Mouse (Mus musculus) CH12.LX (cell line): ENCODE results near the gene Smo.
A peak's percentile ranks its signal among the peaks of the same experiment; 100 is the strongest.

Experiments
- CTCF ChIP-seq, 2 experiments: IDR thresholded peaks in 1 of 2; conservative IDR thresholded peaks in 1 of 2; 2 replicates each; pipeline ENCODE4 v1.5.1; 2011 to 2012; ENCODE audit warnings: low read depth in 2 of 2, low read length in 2 of 2, improper control_type of control experiment in 1 of 2, inconsistent platforms in 1 of 2, mild to moderate bottlenecking in 1 of 2, moderate library complexity in 1 of 2
- EP300 ChIP-seq: IDR thresholded peaks from 2 replicates; pipeline ENCODE4 v1.6.1; 2011; ENCODE audit warnings: low read length, improper control_type of control experiment
- GABPA ChIP-seq: IDR thresholded peaks from 2 replicates; pipeline ENCODE4 v1.6.1; 2012; ENCODE audit warnings: low read depth, low read length, improper control_type of control experiment, inconsistent platforms; ENCODE audit not compliant: insufficient replicate concordance
- IRF4 ChIP-seq: IDR thresholded peaks from 2 replicates; pipeline ENCODE4 v1.6.1; 2014; ENCODE audit warnings: low read depth, mild to moderate bottlenecking, inconsistent platforms, low read length, improper control_type of control experiment
- MAX ChIP-seq: IDR thresholded peaks from 2 replicates; pipeline ENCODE4 v1.6.1; 2011; ENCODE audit warnings: low read length, improper control_type of control experiment
- MXI1 ChIP-seq: IDR thresholded peaks from 2 replicates; pipeline ENCODE4 v1.6.1; 2011; ENCODE audit warnings: mild to moderate bottlenecking, low read depth, low read length, improper control_type of control experiment
- POLR2A ChIP-seq: IDR thresholded peaks from 2 replicates; pipeline ENCODE4 v1.6.1; 2011; ENCODE audit warnings: low read depth, mild to moderate bottlenecking, improper control_type of control experiment, low read length
- TBP ChIP-seq: conservative IDR thresholded peaks from 2 replicates; pipeline ENCODE4 v1.6.1; 2011; ENCODE audit warnings: low read depth, low read length, improper control_type of control experiment
- ZKSCAN1 ChIP-seq: IDR thresholded peaks from 2 replicates; pipeline ENCODE4 v1.6.1; 2012; ENCODE audit warnings: low read depth, inconsistent platforms, low read length, improper control_type of control experiment, borderline replicate concordance
- ZMIZ1 ChIP-seq: IDR thresholded peaks from 2 replicates; pipeline ENCODE4 v1.6.1; 2012; ENCODE audit warnings: low read depth, mild to moderate bottlenecking, inconsistent platforms, low read length, improper control_type of control experiment

- TF ChIP-seq POLR2A, result no peak
- TF ChIP-seq MAX, result no peak
- TF ChIP-seq TBP, result no peak
- no peak for TF ChIP-seq GABPA
- TF ChIP-seq EP300, result no peak
- no peak for TF ChIP-seq IRF4
- no peak for TF ChIP-seq ZMIZ1
- TF ChIP-seq CTCF (conservative IDR thresholded peaks at IDR 0.05 in 1 of 2, IDR thresholded peaks at IDR 0.05 in 1 of 2; ENCODE audit: low read depth in 2 of 2, low read length in 2 of 2), result peak; percentile 86 to 90
- no peak for TF ChIP-seq ZKSCAN1
- no peak for TF ChIP-seq MXI1
These were observed 23.2 kb upstream of the Smo start for GRCm38 (mm10) chr6:29712011-29712584.
